Mouse (Mus musculus): ENCODE measurements around the gene Lama2. TPM values are rescaled to one million over a fixed set of nuclear protein-coding genes. Genes with fewer than 3 reads are reported as not detected.

Lama2 gene
- polyA plus RNA-seq, 1 experiment from 2014 or later: 12.8 TPM

- no peak overlapping the region for H3K27ac ChIP-seq (ENCODE audit: low read length)
- H3K9me3 ChIP-seq (ENCODE audit: low read length): no peaks in the 10 kb centered on the region
- H3K9ac ChIP-seq (replicated peaks; ENCODE audit: low read depth): no peak overlapping the region
- no peaks in the 10 kb centered on the region for H3K27me3 ChIP-seq (replicated peaks; ENCODE audit: insufficient read depth, low read length)
- no peak for TF ChIP-seq CTCF (IDR thresholded peaks at IDR 0.05)
- TF ChIP-seq EP300 (IDR thresholded peaks at IDR 0.05): no peak
- ATAC-seq (no peak), DNase-seq (ENCODE audit: low spot score) (no peak)
- no peaks in the 10 kb centered on the region for H3K36me3 ChIP-seq (ENCODE audit: insufficient read depth, low read length)
- H3K4me1 ChIP-seq (ENCODE audit: insufficient read depth, low read depth, low read length): no peaks in the 10 kb centered on the region
- WGBS: 83% methylated on average over 5 of the region's 5 CpGs
- no peak overlapping the region for H3K4me2 ChIP-seq (replicated peaks; ENCODE audit: low read depth, low read length)
- no peak overlapping the region for H3K4me3 ChIP-seq (ENCODE audit: low read depth, low read length)
Observed at GRCm38 (mm10) chr10:27184185-27184584, 435.4 kb downstream of the Lama2 start.

- no peaks in the 10 kb centered on the region for H3K36me3 ChIP-seq (ENCODE audit: insufficient read depth, low read length)
Observed at GRCm38 (mm10) chr10:27174271-27174670, 445.3 kb downstream of the Lama2 start.

GRCm38 (mm10) chr10:27164738-27165137 lies 454.8 kb downstream of the Lama2 start:
- no peak for ATAC-seq
- no peak overlapping the region for H3K9ac ChIP-seq (replicated peaks; ENCODE audit: low read depth)
- TF ChIP-seq CTCF (IDR thresholded peaks at IDR 0.05) (no peak), EP300 (IDR thresholded peaks at IDR 0.05) (no peak)
- no peaks in the 10 kb centered on the region for H3K4me1 ChIP-seq (ENCODE audit: insufficient read depth, low read depth, low read length)
- no peaks in the 10 kb centered on the region for H3K36me3 ChIP-seq (ENCODE audit: insufficient read depth, low read length)
- H3K4me2 ChIP-seq (replicated peaks; ENCODE audit: low read depth, low read length): no peak overlapping the region
- H3K4me3 ChIP-seq (ENCODE audit: low read depth, low read length): no peak overlapping the region
- H3K27me3 ChIP-seq (replicated peaks; ENCODE audit: insufficient read depth, low read length): no peaks in the 10 kb centered on the region
- H3K27ac ChIP-seq (ENCODE audit: low read length): no peak overlapping the region
- no peaks in the 10 kb centered on the region for H3K9me3 ChIP-seq (ENCODE audit: low read length)
- 76% methylated on average over 3 of the region's 3 CpGs for WGBS
- no peak for DNase-seq (ENCODE audit: low spot score)

More at GRCm38 (mm10) chr10:27174271-27174670, 445.3 kb downstream of the Lama2 start:
- Histone ChIP-seq H3K4me2 (replicated peaks; ENCODE audit: low read depth, low read length) (no peak overlapping the region), H3K4me3 (ENCODE audit: low read depth, low read length) (no peak overlapping the region), H3K9me3 (ENCODE audit: low read length) (no peaks in the 10 kb centered on the region), H3K27me3 (replicated peaks; ENCODE audit: insufficient read depth, low read length) (no peaks in the 10 kb centered on the region), H3K4me1 (ENCODE audit: insufficient read depth, low read depth, low read length) (no peaks in the 10 kb centered on the region), H3K9ac (replicated peaks; ENCODE audit: low read depth) (no peak overlapping the region), H3K27ac (ENCODE audit: low read length) (no peak overlapping the region)
- no peak for TF ChIP-seq EP300 (IDR thresholded peaks at IDR 0.05)
- no peak for TF ChIP-seq CTCF (IDR thresholded peaks at IDR 0.05)
- ATAC-seq: no peak
- DNase-seq (ENCODE audit: low spot score): peak; percentile 23
- 66% methylated on average over 2 of the region's 2 CpGs for WGBS

GRCm38 (mm10) chr10:27162364-27162763 lies 457.2 kb downstream of the Lama2 start:
- Histone ChIP-seq H3K9me3 (ENCODE audit: low read length) (no peaks in the 10 kb centered on the region), H3K36me3 (ENCODE audit: insufficient read depth, low read length) (no peaks in the 10 kb centered on the region), H3K4me1 (ENCODE audit: insufficient read depth, low read depth, low read length) (no peaks in the 10 kb centered on the region), H3K27ac (ENCODE audit: low read length) (no peak overlapping the region), H3K9ac (replicated peaks; ENCODE audit: low read depth) (no peak overlapping the region), H3K4me3 (ENCODE audit: low read depth, low read length) (no peak overlapping the region), H3K4me2 (replicated peaks; ENCODE audit: low read depth, low read length) (no peak overlapping the region), H3K27me3 (replicated peaks; ENCODE audit: insufficient read depth, low read length) (no peaks in the 10 kb centered on the region)
- WGBS: 69% methylated on average over 2 of the region's 2 CpGs
- DNase-seq (ENCODE audit: low spot score) (no peak), ATAC-seq (no peak)
- no peak for TF ChIP-seq CTCF (IDR thresholded peaks at IDR 0.05)
- no peak for TF ChIP-seq EP300 (IDR thresholded peaks at IDR 0.05)

GRCm38 (mm10) chr10:27150220-27150619 lies 469.3 kb downstream of the Lama2 start:
- TF ChIP-seq EP300 (IDR thresholded peaks at IDR 0.05): no peak
- TF ChIP-seq CTCF (IDR thresholded peaks at IDR 0.05): no peak
- Histone ChIP-seq H3K36me3 (ENCODE audit: insufficient read depth, low read length) (no peaks in the 10 kb centered on the region), H3K9me3 (ENCODE audit: low read length) (no peaks in the 10 kb centered on the region), H3K4me2 (replicated peaks; ENCODE audit: low read depth, low read length) (no peak overlapping the region), H3K4me3 (ENCODE audit: low read depth, low read length) (no peak overlapping the region), H3K4me1 (ENCODE audit: insufficient read depth, low read depth, low read length) (no peaks in the 10 kb centered on the region), H3K9ac (replicated peaks; ENCODE audit: low read depth) (no peak overlapping the region), H3K27me3 (replicated peaks; ENCODE audit: insufficient read depth, low read length) (no peaks in the 10 kb centered on the region), H3K27ac (ENCODE audit: low read length) (no peak overlapping the region)
- DNase-seq (ENCODE audit: low spot score): no peak
- 86% methylated on average over 3 of the region's 3 CpGs for whole genome bisulfite sequencing
- ATAC-seq: no peak

GRCm38 (mm10) chr10:27140422-27140821 lies 479.1 kb downstream of the Lama2 start:
- 13% methylated on average over 3 of the region's 3 CpGs for WGBS
- Histone ChIP-seq H3K36me3 (ENCODE audit: insufficient read depth, low read length) (no peaks in the 10 kb centered on the region), H3K4me3 (ENCODE audit: low read depth, low read length) (no peak overlapping the region), H3K4me2 (replicated peaks; ENCODE audit: low read depth, low read length) (no peak overlapping the region), H3K9ac (replicated peaks; ENCODE audit: low read depth) (no peak overlapping the region), H3K27me3 (replicated peaks; ENCODE audit: insufficient read depth, low read length) (no peaks in the 10 kb centered on the region), H3K4me1 (ENCODE audit: insufficient read depth, low read depth, low read length) (no peaks in the 10 kb centered on the region), H3K27ac (ENCODE audit: low read length) (no peak overlapping the region), H3K9me3 (ENCODE audit: low read length) (no peaks in the 10 kb centered on the region)
- TF ChIP-seq CTCF (IDR thresholded peaks at IDR 0.05) (no peak), EP300 (IDR thresholded peaks at IDR 0.05) (no peak)
- no peak for ATAC-seq
- no peak for DNase-seq (ENCODE audit: low spot score)

- H3K9ac ChIP-seq (replicated peaks; ENCODE audit: low read depth): no peak overlapping the region
- H3K9me3 ChIP-seq (ENCODE audit: low read length): no peaks in the 10 kb centered on the region
- WGBS: 96% methylated on average over 1 of the region's 1 CpGs
- H3K36me3 ChIP-seq (ENCODE audit: insufficient read depth, low read length): no peaks in the 10 kb centered on the region
- DNase-seq (ENCODE audit: low spot score): no peak
- no peaks in the 10 kb centered on the region for H3K4me1 ChIP-seq (ENCODE audit: insufficient read depth, low read depth, low read length)
- no peak overlapping the region for H3K27ac ChIP-seq (ENCODE audit: low read length)
- no peak for ATAC-seq
- H3K27me3 ChIP-seq (replicated peaks; ENCODE audit: insufficient read depth, low read length): no peaks in the 10 kb centered on the region
- no peak for TF ChIP-seq EP300 (IDR thresholded peaks at IDR 0.05)
- TF ChIP-seq CTCF (IDR thresholded peaks at IDR 0.05): no peak
- H3K4me2 ChIP-seq (replicated peaks; ENCODE audit: low read depth, low read length): no peak overlapping the region
- no peak overlapping the region for H3K4me3 ChIP-seq (ENCODE audit: low read depth, low read length)
Observed at GRCm38 (mm10) chr10:27135768-27136167, 483.8 kb downstream of the Lama2 start.

All from lung, postnatal 0 days (tissue).